Mouse (Mus musculus): ENCODE measurements around the gene Il1r1.
A peak's percentile ranks its signal among the peaks of the same experiment; 100 is the strongest.
"Not testable (repeated sequence)": the region's sequence is repeated elsewhere in the genome, so short reads cannot be mapped to it uniquely, and the experiment has no call there.

The Il1r1 gene

DNA sequence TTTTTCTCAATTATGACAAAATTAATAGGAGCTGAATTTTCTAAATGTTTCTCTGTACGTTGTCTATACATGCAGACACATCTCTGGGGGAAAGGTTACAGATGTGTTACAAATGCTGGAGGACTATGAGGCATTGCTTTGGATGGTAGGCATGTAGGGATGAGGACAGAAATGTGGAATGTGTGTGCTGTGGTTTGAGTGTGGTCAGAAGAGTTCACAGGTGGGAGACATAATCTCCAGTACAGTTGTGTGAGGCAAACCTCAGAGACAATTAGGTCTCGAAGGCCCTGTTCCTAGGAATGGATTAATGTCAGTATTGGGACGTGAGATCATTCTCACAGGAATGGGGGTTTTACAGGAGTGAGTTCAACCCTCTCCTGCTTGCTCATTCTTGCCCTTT lies 47.3 kb downstream of the Il1r1 start:
- no peak for DNase-seq

GRCm38 (mm10) chr1:40273491-40273890 lies 48.6 kb downstream of the Il1r1 start:
- no peak for DNase-seq

DNA sequence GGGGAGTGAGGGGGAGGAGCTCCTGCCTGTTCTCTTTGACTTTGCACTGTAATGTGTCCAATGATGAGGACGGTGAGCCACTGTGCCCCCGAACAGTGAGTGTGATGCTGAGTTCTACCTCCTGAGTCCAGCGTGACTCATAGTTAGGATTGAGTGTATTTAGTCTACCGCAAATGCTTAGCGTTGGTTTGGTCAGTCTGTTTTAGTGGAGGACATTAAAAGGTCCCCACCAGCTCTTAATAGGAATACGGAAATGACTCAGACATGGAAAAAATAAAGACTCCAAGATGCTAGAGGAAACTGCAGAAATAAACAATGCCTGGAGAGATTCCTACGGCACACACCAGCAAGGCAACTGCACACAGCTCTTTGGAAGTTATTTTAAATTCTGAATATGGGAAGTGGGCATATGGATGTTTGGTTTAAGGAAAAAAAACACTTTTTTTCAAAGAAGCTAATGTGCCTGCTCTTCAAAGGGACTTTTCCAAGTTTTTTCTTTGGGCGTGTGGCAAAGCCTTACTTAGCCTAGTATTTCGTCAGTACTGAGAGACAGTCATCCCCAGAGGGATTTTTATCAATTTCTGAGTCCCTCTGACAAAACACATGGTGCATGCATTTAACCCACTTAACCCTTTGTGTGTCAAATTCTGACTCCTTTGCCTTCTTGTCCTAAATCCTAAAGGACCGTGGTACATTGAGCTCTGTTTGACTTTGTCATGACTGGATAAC lies 50.6 kb downstream of the Il1r1 start:
- no peak for DNase-seq

DNA sequence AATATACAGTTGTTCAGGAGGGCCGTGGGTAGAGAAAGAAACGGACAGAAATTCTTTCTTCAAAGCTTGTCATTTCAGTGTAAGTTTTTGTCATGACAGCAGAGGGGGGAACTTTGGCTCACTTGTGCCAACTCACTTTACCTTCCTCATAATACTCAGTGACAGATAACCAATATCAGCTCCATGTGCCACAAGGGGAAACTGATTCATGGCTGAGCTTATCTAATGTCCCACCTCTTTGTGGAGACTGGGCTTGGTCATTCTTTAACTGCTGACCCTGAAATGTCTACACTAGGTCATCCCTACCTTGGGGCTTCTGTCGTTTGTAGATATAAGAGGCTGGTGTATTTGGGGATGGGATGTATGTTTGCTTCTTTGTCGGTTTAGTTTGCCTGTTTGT lies 53.1 kb downstream of the Il1r1 start:
- DNase-seq = no peak

GRCm38 (mm10) chr1:40278720-40279119 lies 53.8 kb downstream of the Il1r1 start:
- DNase-seq = no peak

DNA sequence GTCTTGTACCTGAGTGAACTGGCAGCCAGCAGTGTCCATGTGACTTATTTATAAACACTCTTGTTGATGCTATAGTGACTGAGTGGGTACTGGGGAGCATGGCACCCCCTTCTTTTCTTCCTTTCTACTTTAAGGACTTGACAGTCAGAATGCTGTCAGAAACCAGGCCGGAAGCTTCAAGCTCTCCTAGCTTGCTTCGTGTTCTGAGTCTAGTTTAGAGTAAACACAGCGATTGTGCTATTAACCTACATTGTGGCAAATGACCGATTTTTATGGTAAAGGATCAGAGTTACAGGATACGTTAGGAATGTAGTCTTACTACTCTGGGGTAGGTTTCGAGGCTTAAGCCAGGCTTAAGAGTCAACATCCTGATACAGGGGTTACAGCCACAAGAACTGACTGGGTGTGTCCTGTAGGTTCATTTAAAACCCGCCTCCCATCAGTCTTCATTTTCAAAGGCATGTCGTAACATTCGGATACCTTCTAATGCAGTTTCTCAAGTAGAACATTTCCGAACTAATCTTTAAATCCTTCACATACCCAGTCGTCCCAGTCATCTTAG lies 54.4 kb downstream of the Il1r1 start:
- no peak for DNase-seq

- DNase-seq = no peak
Measured at GRCm38 (mm10) chr1:40281950-40282349, 57.1 kb downstream of the Il1r1 start.

DNA sequence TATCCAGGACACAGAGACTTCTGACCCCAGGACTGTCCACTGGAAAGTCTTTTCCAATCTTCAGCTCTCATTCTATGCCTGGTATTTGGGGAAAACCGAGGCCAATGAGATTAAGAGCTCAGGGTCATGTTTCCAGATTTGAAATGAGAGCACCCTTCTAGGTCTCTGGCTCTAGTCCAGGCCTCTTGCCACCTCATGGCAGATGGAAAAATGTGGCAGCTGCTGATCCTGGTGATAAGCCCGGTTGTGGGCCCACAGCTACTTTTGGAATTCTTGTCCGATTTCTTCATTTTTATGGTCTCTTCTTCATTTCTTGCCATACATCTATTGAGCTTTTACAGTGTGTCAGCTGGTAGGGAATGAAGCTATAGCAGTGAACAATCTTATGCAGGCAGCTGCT lies 57.5 kb downstream of the Il1r1 start:
- DNase-seq = peak; percentile 77 to 81

- DNase-seq = no peak
Measured at GRCm38 (mm10) chr1:40283995-40284394, 59.1 kb downstream of the Il1r1 start.

- no peak for DNase-seq
Measured at GRCm38 (mm10) chr1:40290489-40291255, 65.8 kb downstream of the Il1r1 start.

GRCm38 (mm10) chr1:40292231-40292630 lies 67.4 kb downstream of the Il1r1 start:
- DNase-seq = no peak

DNA sequence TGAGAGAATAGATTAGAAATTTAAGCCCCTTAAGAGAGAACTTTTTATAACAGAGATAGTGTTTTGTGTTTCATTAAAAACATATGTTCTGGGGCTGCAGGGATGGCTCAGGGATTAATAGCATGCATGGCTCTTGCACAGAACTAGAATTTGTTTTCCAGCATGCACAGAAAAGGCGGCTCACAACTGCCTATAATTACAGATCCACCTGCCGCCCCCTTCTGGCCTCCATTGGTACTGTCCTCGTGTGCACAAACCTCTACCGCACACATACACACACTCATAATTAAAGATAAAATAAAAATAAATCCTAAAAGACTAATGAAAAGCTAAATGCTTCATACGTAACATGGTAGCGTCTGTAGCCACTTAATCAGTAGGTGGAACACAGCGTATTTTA lies 69.0 kb downstream of the Il1r1 start:
- peak; percentile 12 to 18 for DNase-seq

DNA sequence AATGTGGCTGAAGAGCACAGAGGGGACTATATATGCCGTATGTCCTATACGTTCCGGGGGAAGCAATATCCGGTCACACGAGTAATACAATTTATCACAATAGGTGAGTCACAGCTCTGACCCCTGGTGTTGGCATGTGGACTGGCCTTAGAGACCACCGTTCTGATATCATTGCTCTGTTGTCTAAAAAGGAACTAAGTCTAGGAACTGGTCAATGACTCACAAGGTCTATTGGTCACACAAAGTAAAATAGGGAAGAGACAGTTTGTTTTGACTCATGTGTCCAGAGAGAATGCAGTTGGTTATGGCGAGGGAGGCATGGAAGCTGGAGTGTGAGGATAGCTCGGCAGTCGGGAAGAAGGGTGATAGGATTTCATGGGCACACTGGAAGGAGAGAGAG lies 69.9 kb downstream of the Il1r1 start:
- no peak for DNase-seq

DNA sequence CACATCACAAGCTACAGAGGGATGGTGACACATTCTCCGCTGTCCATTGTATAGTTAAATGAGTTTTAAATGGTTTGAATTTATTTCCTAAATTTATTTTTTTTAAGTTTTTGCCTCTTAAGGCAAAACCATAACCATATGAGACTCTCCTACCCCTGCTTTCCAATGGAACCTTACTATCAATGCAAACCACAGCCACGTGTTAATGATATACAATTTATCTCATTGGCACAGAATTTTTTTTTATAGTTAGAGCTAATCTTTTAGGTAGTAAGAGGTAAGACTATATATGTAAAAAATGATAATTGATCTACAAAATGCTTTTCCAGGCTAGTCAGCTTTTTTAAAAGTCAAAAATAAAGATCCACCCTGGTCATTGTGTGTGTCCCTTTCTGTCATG lies 73.2 kb downstream of the Il1r1 start:
- no peak for DNase-seq

DNA sequence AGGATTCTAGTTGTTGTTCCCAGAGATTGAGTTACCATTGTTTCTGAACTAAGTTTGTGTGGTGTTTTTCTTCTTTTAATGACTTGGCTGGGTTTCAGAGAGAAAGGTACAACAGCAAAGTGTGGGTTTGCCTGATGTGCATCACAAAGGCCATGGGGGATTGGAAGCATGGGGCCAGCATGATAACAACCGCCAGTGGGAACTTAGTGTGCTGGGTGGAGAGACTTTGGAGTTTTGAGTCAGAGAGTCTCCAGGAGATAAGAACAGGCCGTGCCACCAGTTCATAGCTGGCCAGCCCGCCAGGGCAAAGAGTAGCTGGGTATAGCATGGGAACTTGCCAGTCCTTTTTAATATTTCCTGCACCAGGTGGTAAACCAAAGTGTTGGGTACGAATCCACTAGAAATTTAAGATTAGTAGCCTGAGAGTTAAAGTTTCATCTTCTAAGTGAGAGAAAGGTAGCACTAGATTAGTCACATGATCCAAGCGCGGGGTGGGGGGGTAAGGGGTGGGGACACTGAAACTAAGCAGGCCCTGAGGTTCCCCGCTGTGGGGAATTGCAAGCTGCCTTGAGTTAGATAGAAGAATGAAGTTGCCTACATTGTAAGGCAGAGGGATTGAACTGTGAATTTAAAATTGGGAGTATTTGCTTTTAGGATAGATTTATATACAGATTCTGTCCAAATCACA lies 78.4 kb downstream of the Il1r1 start:
- DNase-seq = no peak

DNA sequence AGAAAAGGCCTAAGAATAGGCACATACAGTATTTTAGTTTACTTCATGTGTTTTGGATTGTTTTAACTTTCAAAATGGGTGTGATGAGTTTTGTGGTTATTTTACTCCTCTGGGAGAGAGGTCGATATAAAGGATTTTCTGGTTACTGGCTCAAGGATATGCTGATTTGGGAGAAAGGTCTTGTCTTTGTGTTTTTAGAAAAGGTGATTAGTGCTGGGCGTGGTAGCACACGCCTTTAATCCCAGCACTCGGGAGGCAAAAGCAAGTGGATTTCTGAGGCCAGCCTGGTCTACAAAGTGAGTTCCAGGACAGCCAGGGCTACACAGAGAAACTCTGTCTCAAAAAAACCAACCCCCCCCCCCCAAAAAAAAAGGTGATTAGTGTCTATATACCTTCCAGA lies 79.4 kb downstream of the Il1r1 start:
- DNase-seq = not testable (repeated sequence)

- DNase-seq = no peak
Measured at GRCm38 (mm10) chr1:40306111-40306510, 81.2 kb downstream of the Il1r1 start.

DNA sequence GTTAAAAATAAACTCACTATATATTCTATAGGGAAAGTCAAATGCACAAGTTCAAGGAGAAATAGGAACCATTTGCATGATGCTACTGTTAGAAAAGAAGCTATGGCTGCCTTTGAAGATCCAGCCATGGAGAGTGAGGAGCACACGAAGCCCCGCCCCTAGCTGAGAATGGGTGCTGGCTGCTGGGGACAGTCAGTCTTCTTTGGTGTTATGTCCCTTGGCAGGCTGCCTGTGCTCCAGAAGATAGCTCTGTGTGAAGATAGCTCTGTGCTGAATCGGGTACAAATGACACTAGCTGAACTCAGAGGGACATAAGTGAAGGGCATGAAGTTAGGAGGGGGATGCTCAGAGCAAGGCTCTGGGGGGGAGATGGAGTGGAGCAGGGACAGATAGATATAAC lies 86.2 kb downstream of the Il1r1 start:
- peak in 1 of 2 experiments; percentile 9 for DNase-seq

DNA sequence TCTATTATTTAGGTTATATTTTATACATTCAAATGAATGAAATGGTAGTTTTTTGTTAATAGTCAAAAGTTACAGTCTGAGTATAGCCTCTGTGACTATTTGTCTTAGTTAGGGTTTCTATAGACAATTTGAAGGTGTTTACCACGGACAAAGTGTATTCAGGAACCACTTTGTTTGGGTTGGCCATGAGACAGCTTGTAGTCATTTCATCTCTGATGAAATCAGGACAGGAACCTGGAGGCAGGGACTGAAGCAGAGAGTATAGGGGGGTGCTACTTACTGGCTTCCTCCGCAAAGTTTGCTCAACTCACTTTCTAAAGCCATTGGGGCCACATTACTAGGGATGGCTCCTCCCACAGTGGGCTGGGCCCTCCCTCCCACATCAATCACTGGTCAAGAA lies 86.7 kb downstream of the Il1r1 start:
- DNase-seq = no peak

DNA sequence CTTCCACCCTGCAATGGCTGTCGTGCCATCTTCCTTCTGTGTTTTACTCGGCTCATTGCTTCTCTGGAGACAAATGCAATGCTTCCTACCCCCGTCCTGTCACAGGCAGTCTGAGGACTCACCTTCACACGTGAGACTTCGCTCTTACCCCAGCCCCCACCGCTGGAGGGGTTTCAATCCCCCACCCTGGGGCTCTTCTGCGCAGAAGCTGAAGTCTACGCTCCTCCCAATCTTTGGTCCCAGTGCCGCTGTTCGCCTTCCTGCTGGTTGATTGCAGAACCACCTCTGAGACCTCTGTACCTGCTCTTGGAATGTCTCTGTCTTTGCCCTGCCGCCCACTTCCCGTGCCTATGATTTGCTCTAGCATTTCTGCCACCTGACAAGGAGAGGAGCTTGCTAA lies 89.1 kb downstream of the Il1r1 start:
- DNase-seq = no peak

GRCm38 (mm10) chr1:40317657-40318056 lies 92.8 kb downstream of the Il1r1 start:
- DNase-seq = no peak

- no peak for DNase-seq
Measured at GRCm38 (mm10) chr1:40321824-40322223, 96.9 kb downstream of the Il1r1 start.

DNA sequence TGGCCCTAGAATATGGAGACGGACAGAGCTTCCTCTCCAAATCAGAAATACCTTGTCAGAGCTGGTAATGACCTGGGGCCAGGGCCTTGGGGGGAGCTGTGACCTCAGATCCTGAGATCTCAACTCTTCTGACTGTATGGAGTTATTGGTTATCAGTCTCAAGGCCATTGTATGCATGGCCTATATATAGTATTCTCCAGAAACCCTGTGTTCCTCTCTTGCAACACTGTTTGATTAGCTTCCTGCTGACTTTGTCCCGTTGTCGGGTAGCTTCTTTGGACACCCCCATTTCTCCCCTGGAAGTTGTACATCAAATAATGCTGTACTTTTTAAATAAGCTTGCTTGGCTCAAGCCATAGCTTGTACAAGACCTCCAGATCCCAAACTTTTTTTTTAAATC lies 97.7 kb downstream of the Il1r1 start:
- DNase-seq = no peak

GRCm38 (mm10) chr1:40324457-40324856 lies 99.6 kb downstream of the Il1r1 start, which contains the start of gene Il1rl2:
TSS of gene Il1rl2 (plus strand) at chr1:40324610.
- no peak for DNase-seq

Measured in cerebellum, postnatal 10 days (tissue).